Mouse (Mus musculus) kidney, postnatal 4 days (tissue): ENCODE measurements around the gene Gm21983.
A peak's percentile ranks its signal among the peaks of the same experiment; 100 is the strongest.

Source experiments
- DNase-seq, 2 experiments: peaks; one replicate each; pipeline ENCODE4 v3.0.0; 2021; ENCODE audit warnings: mixed read lengths in 2 of 2

The Gm21983 gene

GRCm38 (mm10) chr7:27184964-27185363, 4.1 kb upstream of the Gm21983 start:
- DNase-seq: peak; percentile 60 to 65

DNA sequence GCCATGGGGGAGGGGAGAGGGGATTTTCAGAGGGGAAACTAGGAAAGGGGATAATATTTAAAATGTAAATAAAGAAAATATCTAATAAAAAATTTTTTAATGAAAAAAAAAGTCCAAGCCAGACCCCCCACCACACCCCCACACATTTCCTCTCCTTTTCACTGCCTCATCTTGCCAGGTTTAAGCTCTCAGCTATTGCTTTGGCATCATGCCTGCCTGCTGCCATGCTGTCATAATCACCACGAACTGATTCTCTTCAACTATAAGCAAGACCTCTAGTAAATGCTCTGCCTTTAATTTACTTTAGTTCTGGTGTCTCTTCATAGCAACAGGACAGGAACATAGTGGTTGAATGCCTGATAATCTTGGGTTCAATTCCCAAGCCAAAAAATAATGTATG, 1.6 kb upstream of the Gm21983 start:
- no peak for DNase-seq

- peak; percentile 70 to 79 for DNase-seq
Measured at GRCm38 (mm10) chr7:27180036-27180435, 850 bp downstream of the Gm21983 start.

GRCm38 (mm10) chr7:27179217-27179918, 1.5 kb downstream of the Gm21983 start:
- no peak for DNase-seq

DNA sequence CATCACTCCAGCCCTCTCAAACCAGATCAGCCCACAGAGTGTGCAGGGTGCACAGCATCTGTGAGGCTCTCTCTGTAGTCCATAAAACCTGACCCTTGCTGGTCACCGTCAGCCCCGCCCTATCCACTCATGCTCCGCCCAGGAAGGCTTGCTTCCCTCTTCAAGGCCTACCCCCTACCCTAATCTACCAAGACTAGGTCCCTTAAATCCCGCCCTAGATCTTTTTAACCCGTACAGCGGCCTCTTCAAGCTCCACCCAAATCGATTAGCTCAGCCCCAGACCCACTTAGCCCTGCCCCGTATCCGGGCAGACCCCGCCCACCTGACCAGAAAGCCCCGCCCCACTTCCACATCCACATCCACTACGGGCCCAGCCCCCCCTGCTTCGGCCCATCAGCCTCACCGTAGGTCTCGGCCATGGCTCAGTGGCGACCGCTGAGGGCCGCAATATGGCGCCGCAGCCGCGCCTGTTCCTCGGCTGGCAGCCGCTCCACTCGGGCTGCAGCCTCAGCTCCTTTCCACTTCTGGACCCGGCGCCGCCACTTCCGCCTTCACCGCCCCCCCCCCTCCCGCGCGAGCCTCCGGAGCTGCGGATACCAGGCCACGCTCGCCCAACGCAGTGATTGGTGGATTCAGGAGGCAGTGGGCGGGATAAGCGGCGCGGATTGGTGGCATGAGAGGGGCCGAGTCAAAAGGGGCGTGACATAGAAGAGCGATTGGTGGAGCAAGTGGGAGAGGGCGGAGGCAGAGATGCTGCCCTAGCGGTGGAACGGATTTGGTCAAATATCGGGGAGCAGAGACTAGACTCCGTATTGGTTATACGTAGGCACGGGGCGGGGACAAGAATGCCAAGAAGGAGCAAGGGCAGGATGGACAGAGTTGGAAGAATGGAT, 2.3 kb downstream of the Gm21983 start, which contains the start of gene Rab4b:
Gene Rab4b, minus strand, starts transcription at position 573 of the 893 bp plus-strand sequence.
- DNase-seq: peak; percentile 99 to 100

DNA sequence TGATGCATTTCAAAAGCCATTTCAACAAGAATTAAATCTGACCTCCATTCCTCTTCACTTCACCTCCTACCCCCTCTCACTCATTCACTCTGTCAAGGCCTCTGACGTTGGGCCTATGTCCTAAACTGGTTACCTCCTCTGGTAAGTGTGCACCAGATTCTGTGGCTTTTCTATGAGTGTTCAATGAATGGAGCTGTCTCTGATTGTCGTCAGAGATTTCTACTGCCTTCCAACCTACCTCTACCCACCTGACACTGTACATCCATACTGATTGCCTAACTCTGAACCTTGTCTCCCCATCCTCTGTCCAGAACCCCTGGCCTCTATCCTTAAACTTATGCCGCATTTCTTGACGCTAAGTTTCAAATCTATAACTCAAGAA, 3.0 kb downstream of the Gm21983 start:
- no peak for DNase-seq

DNA sequence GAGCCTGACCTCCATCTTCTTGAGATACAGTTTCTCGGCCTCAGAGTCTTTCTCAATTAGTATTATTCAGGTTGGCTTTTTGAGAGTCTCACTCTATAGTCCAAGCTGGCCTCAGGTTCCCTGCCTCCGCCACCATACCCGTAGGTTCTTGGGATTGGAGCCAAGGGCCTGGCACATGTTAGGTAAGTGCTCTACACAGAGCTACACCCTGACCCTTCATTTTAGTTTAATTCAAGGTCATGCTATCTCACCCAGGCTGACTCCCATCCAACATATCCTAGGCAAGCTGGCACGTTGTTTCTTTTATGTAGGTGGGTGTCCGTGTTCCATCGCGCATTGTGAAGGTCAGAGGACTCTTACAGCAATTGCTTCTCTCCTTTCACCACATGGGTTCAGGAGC, 6.0 kb downstream of the Gm21983 start:
- DNase-seq: no peak

DNA sequence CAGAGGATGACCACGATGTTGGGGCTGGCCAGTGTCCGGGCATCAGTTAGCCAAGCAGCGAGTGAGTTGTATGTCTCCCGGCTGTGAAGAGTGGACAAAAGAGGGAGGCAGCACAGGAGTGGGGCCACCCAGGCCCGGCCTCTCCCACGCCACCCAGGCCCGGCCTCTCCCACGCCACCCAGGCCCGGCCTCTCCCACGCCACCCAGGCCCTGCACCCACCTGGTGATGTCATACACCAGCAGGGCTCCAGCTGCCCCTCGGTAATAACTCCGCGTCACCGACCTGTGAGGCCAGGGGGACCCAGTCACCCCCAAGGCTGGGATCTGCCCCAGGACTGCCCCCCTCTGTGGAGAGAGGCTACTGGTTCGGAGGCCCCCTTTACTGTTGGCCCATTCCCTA, 6.4 kb downstream of the Gm21983 start:
- no peak for DNase-seq

DNA sequence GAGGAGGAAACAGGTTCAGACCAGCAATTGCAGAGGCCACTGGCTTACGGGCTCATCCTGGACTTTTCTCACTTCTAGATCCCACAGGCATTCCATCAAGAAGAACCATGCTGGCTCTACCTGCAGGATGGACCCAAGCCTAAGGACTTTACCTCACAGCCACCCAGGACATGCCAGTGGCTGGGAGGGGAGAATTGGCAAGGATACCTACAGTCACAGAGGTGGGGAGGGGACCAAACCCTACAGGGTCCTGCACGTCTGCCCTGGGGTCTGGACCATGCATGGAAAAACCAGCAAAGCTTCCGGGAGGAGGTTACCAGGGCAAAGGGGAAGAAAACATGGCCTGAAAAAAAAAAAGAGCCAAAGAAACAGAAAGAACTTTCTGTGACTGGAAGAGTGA, 9.9 kb downstream of the Gm21983 start:
- no peak for DNase-seq

GRCm38 (mm10) chr7:27168371-27168770, 12.5 kb downstream of the Gm21983 start:
- DNase-seq: no peak

DNA sequence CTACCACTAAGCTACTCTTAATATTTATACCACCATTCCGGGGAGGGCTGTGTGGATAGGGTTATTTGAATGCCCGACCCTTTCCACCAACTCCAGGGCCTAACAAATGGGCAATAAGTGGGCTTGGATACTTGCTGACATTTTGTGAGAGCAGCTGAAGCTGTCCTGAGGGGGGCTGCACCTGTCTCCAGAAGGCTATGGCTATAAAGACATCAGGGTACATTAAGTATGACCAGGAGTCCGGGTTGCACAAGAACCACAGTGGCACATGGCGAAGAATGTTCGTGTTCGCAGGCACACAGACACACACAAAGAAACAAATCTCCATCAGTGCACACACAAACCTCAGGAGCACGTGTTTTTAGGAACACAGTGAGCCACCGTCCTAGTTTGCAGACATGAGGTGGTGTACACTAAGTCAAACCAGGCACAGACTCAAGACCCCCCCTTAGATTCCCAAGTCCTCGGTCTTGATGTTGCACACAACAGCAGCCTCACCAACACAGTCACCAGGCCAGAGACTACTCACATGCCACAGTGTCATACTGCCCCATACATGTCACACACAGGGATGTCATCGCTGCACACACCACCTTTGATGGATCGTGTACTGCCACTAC, 13.3 kb downstream of the Gm21983 start:
- DNase-seq: no peak

DNA sequence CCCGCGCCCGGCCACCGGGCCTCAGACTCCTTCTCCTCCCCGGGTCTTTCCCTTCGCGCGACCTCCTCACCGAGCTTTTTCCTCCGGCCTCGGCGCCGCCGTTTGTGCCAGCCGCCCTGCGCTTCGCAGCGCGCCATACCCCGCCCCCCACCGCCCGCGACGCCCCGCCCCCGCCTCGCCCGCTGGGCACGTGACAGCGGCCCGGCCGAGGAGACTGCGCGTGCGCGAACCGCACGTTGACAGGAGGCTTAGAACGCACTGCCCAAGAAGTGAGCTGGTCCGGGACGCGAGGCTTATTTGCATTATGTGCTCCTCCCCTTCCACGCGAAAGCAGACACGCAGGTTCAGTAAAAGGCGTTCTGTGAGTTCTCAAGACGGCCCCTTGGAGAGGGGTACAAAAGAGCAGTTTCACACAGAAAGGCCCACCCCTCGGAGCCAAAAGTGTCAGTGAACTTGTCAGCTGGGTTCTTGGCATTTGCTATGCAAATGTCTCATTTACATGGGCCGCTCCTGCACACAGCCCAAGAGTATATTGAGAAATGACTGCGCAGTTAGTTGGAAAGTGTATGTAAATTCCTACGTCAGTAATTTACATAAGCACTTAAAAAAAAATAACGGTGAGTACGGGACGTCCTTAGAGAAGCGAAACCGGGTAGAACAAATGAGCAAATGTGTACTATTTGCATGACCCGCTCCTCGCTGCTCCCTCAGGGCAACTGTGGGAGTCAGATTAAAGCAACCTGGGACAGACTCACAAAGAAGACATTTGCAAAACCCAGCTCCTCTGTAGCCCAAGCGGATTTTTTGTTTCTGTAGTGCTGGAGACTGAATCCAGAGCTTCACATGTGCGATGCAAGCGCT, 14.0 kb downstream of the Gm21983 start, which contains the start of gene Egln2:
Gene Egln2, minus strand, starts transcription at position 189 of the 861 bp plus-strand sequence.
- DNase-seq: peak; percentile 97 to 98

DNA sequence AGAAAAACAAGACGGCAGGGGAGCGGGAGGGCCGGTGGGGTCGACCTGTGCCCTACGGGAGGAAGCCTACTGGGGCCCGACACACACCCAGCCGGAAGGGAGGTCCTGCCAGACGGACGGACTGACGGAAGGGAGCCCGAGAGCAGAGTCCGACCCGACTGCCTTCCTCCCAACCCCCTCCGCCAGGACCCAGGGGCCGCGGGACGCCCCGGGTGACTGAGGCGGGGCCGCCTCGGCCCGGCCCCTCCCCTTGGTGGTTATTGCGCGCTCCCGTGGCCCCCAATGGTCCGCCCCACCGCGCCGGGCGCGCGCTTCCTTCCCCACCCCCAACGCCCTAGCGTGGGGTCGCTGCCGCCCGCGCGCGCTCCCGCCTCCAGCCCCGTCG, 14.7 kb downstream of the Gm21983 start:
- peak; percentile 91 to 94 for DNase-seq

DNA sequence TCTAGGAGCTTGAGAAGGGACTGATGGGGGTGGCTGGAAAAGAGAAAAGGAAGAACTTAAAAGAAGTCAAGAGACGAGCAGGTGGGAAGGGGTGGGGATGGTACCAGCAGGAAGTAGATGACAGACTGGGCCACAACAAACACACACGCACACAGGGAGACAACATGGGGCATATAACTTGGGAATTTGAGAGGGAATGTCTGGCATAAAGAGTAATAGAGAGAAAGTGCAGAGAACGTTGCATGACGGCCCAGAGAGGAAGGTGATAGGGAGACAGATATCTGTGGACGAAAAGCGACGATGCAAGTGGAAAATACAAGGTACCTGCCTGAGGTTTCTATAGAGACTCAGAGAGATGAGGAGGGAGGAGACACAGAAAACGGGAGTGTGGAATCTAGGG, 15.2 kb downstream of the Gm21983 start:
- DNase-seq: no peak

- peak in 1 of 2 experiments; percentile 46 for DNase-seq
Measured at GRCm38 (mm10) chr7:27165007-27165655, 15.8 kb downstream of the Gm21983 start.

DNA sequence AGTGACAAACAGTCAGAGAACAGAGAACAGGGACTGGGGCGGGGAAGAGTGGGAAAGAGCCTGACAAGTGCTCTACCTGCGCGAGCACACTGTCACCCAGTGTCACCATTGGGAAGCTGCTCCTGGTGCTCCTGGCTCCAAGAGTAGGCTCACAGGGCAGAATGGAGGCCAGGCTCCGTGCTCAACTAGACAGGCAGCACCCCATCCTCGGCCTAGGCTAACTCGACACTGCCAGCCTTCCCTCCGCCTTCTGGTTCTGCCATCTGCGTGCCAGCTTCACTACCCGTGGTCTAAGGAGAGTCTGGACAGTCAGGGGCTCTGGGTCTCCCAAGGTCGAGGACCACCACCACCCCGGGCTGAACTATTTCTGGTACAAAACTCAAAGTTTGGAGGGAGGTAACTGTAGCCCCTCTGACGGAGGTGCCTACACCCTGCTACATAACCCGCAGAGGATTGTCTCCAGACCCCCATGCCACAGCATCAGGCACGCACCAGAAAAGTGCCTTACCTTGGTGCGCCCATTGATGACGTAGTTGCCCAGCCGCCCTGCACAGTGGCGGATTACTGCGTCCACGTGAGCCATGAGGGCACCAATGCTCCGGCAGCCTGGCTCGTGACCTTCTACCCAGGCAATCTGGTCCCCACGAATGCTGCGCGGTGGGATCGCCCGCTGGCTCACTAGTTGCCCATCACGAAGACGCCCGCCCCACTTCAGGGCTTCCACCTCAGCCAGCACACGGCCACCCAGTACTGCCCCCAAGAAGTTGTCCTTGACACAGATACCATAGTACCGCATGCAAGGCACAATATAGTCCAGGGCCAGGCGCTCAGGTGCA, 16.6 kb downstream of the Gm21983 start:
- DNase-seq: peak in 1 of 2 experiments; percentile 49

DNA sequence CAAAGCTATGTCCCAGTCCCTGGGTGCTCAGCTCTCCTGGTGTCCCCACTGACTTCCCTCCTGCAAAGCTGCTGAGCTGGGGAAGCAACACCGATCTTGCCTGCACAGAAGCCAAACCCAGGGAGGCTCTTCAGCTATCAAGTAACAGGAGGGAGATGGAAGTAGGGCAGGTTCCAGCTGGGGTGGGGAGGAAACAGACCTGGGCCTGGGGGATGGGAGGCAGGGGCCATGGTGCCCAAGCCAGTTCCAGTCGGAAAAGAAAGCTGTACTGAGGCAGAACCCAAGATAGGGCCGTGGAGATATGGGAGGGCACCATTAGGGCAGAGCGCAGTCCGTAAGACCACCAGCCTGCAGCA, 17.5 kb downstream of the Gm21983 start:
- DNase-seq: no peak

DNA sequence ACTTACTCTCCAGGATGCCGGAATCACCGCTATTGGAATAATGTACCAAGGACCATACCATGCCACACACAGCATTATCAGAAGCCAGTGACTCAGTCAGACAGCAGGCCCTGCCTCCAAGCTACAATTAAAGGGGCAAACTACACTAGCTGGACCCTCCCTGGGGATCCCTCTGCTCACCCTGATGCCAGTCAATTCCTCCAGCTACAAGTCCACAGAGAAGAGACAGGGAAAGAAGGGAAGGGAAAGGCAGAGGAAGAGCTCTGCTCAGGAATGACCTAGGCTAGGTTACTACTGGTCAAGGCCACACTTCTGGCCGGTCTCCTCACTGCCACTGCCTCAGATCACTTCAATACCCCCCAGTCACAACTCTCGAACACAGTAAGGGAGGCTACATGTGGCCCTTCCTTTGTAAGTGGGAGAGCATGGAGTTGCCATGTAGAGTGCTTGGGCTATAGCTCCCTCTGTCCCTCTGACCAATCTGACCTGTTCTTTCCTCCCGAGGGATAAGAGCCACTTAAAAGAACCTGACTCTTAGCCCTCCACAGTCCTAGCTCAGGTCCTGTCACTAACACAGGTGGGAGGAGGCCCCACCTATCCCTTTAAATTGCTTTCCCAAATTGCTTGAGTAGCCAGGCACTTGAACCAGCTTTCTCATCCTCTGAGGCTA, 18.0 kb downstream of the Gm21983 start:
- no peak for DNase-seq

DNA sequence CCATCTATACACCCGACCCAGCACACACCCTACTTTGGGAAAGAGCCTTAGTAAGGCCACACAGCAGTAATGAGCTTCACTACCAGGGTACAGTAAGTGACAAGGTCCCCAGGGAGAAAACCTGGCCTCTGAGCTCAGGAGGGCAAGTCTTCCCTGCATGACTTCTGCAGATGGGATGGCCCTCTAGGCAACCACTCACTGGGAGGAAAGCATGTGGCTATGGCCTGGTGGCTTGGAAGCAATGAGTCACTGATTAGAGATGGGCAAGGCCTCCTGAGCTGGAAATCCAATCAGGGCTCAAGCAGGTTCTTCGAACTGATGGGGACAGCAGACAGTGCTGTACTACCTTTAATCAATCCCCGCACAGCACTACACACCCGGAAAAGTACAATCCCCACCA, 19.1 kb downstream of the Gm21983 start:
- peak in 1 of 2 experiments; percentile 51 for DNase-seq

DNA sequence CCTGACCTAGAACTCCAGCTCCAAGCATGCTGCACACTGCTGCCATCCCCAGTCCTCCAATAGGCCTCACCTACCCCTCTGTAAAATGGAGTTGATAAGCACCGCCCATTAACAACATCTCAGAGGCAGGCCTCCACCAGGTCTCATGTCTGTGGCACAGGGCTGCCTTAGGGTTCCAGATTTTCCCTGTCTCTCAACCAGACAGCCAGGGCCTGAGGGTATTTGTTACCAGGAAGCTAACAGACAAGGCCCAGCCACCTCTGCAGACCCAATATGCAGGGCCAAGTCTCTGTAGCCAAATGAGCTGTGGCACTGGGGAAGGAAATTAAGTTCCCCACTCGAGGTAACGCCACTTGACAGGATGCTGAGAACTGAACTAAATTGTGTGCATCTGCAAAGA, 20.0 kb downstream of the Gm21983 start:
- no peak for DNase-seq
